Mouse (Mus musculus): ENCODE data around the gene Atf3. TPM values are rescaled to one million over a fixed set of nuclear protein-coding genes. Genes with fewer than 3 reads are reported as not detected.

Gene Atf3
- polyA plus RNA-seq, 1 experiment from 2014 or later, result 4.3 TPM

DNA sequence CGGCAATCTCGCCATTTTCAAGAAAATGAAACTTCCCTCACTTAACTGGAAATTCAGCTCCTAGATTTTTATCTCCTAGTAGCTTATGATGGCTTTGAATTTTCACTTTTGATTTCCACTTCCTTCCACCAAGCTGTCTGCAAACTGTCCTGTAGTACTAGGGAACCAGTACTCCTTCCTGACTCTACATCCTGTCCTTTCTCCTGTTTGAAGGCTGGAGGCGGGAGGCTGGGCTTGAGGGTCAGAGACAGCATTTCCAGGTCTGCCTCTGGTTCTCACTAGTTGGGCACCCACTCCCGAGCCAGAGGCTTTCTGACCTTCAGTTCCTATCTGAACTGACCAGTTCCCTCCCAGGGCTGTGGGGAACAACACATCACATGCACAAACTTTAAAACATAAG lies 37.4 kb downstream of the Atf3 start:
- Histone ChIP-seq H3K36me3 (ENCODE audit: control insufficient read depth, insufficient read depth, low read length) (no peaks in the 10 kb centered on the region), H3K9ac (ENCODE audit: low read length) (peak overlapping the region; percentile 39; the same call in 1 of the 2 replicates), H3K27me3 (ENCODE audit: control insufficient read depth, insufficient read depth, low read depth, low read length) (peaks cover 11% of the 10 kb centered on the region), H3K9me3 (ENCODE audit: control insufficient read depth, low read length) (no peaks in the 10 kb centered on the region), H3K4me1 (replicated peaks; ENCODE audit: control insufficient read depth, insufficient read depth, low read length) (peaks cover 30% of the 10 kb centered on the region), H3K4me2 (ENCODE audit: low read depth, low read length) (peak overlapping the region; percentile 32; the same call in 1 of the 2 replicates), H3K4me3 (ENCODE audit: low read length) (no peak overlapping the region), H3K27ac (ENCODE audit: low read length) (no peak overlapping the region)
- 53% methylated on average over 4 of the region's 4 CpGs for WGBS
- no peak for ATAC-seq (ENCODE audit: low read depth)

DNA sequence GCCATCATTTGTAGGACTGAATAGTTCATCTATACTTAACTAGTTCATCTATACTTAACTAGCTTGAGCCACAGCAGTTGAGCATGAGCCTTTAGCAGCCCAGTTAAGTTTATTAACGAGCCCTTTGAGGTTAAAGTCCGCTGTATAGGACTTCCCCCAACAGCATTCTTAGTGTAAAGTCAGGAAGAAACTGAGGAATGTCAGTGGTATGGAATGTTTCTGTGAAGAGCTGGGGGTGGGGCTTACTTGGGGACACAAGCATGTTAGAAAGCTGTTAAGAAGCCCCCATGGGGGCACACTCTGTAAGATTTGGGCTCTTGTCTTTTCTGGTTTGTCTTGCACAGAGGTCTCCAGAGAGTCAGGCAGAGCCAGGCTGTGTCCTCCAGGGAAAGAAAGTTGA lies 38.0 kb downstream of the Atf3 start:
- H3K4me1 ChIP-seq (replicated peaks; ENCODE audit: control insufficient read depth, insufficient read depth, low read length), result peaks cover 25% of the 10 kb centered on the region
- peak overlapping the region; percentile 32; the same call in 1 of the 2 replicates for H3K4me2 ChIP-seq (ENCODE audit: low read depth, low read length)
- peaks cover 9% of the 10 kb centered on the region; the same call in 1 of the 2 replicates for H3K27me3 ChIP-seq (ENCODE audit: control insufficient read depth, insufficient read depth, low read depth, low read length)
- H3K36me3 ChIP-seq (ENCODE audit: control insufficient read depth, insufficient read depth, low read length), result no peaks in the 10 kb centered on the region
- H3K9me3 ChIP-seq (ENCODE audit: control insufficient read depth, low read length), result no peaks in the 10 kb centered on the region
- no peak overlapping the region for H3K4me3 ChIP-seq (ENCODE audit: low read length)
- no peak for ATAC-seq (ENCODE audit: low read depth)
- no peak overlapping the region for H3K27ac ChIP-seq (ENCODE audit: low read length)
- H3K9ac ChIP-seq (ENCODE audit: low read length), result peak overlapping the region; percentile 39; the same call in 1 of the 2 replicates
- 23% methylated on average over 2 of the region's 2 CpGs for WGBS

DNA sequence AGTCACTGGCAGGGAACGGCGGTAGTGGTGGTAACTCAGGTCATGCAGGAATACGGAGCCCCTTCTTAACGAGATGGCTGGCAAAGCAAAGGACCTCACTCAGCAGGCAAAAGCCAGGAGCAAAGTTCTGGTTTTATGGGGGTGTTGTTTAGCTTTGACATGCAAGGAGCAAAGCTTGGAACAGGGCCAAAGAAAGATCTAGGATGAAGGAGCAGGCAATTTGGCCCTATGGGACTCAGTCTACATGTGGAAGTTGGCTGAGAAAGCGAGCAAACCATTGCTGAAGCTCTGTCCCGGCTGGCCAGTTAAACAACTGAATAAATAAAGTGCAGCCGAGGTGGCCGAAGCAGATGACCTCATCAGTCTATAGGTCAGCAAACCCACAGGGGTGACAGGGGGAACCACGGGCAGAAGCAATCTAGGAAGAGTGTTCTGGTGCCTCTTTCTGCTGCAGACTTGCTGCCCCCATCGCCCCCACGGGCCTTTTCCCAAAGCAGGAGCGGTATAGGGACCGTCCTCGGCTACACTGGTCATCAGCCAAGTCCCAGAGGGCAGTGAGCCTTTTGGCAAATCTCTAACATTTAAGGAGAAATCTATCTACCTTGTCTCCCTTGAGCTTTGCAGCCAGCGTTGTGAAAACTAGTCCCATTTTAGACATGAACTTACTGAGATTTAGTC lies 39.2 kb downstream of the Atf3 start:
- Histone ChIP-seq H3K27ac (ENCODE audit: low read length) (no peak overlapping the region), H3K9me3 (ENCODE audit: control insufficient read depth, low read length) (no peaks in the 10 kb centered on the region), H3K4me3 (ENCODE audit: low read length) (no peak overlapping the region), H3K9ac (ENCODE audit: low read length) (no peak overlapping the region), H3K27me3 (ENCODE audit: control insufficient read depth, insufficient read depth, low read depth, low read length) (peaks cover 2% of the 10 kb centered on the region; the same call in 1 of the 2 replicates), H3K4me2 (ENCODE audit: low read depth, low read length) (no peak overlapping the region), H3K36me3 (ENCODE audit: control insufficient read depth, insufficient read depth, low read length) (no peaks in the 10 kb centered on the region), H3K4me1 (replicated peaks; ENCODE audit: control insufficient read depth, insufficient read depth, low read length) (peaks cover 17% of the 10 kb centered on the region)
- ATAC-seq (ENCODE audit: low read depth), result no peak
- 33% methylated on average over 15 of the region's 15 CpGs for WGBS

DNA sequence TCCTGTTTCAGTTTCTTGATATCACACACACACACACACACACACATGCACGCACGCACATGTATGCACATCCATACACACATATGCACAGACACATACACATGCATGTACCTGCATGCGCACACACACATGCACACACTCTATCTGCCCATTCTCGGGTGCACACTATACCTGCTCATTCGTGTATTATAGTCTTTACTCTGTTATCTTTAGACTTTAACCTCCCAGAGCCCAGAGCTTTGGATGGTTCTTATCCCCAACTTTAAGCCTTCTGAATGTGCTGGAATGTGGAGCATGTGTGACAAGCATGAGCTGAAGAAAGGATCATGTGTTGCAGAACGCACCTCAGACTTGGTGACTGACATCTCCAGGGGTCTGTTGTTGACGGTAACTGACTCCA lies 41.0 kb downstream of the Atf3 start:
- 68% methylated on average over 7 of the region's 7 CpGs for WGBS

DNA sequence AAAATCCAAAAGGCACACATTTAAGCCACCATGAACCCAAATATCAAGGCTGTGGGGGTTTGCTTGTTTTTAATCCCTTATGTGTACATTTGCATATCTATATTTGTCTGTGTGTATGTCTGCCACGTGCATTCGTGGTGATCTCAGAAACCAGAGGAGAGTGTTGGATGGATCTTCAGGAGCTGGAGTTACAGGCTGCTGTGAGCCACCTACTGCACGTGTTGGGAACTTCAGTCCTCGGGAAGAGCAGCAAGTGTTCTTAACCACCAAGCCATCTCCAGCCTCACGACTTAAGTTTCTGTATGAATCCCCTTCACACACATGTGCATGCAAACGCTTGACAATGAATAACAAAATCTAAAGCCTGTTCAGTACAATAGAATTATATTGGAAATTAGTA lies 45.4 kb downstream of the Atf3 start:
- Histone ChIP-seq H3K9me3 (ENCODE audit: control insufficient read depth, low read length) (no peaks in the 10 kb centered on the region), H3K27me3 (ENCODE audit: control insufficient read depth, insufficient read depth, low read depth, low read length) (no peaks in the 10 kb centered on the region), H3K9ac (ENCODE audit: low read length) (no peak overlapping the region), H3K4me2 (ENCODE audit: low read depth, low read length) (no peak overlapping the region), H3K4me1 (replicated peaks; ENCODE audit: control insufficient read depth, insufficient read depth, low read length) (no peaks in the 10 kb centered on the region), H3K27ac (ENCODE audit: low read length) (no peak overlapping the region), H3K4me3 (ENCODE audit: low read length) (no peak overlapping the region), H3K36me3 (ENCODE audit: control insufficient read depth, insufficient read depth, low read length) (no peaks in the 10 kb centered on the region)
- no peak for ATAC-seq (ENCODE audit: low read depth)
- 12% methylated on average over 6 of the region's 6 CpGs for WGBS

More for the DNA sequence above, 41.0 kb downstream of the Atf3 start:
- H3K9me3 ChIP-seq (ENCODE audit: control insufficient read depth, low read length), result no peaks in the 10 kb centered on the region
- H3K4me1 ChIP-seq (replicated peaks; ENCODE audit: control insufficient read depth, insufficient read depth, low read length), result peaks cover 15% of the 10 kb centered on the region
- H3K27me3 ChIP-seq (ENCODE audit: control insufficient read depth, insufficient read depth, low read depth, low read length), result peaks cover 2% of the 10 kb centered on the region; the same call in 1 of the 2 replicates
- no peak overlapping the region for H3K9ac ChIP-seq (ENCODE audit: low read length)
- H3K4me2 ChIP-seq (ENCODE audit: low read depth, low read length), result no peak overlapping the region
- no peak overlapping the region for H3K27ac ChIP-seq (ENCODE audit: low read length)
- no peaks in the 10 kb centered on the region for H3K36me3 ChIP-seq (ENCODE audit: control insufficient read depth, insufficient read depth, low read length)
- ATAC-seq (ENCODE audit: low read depth), result no peak
- no peak overlapping the region for H3K4me3 ChIP-seq (ENCODE audit: low read length)

DNA sequence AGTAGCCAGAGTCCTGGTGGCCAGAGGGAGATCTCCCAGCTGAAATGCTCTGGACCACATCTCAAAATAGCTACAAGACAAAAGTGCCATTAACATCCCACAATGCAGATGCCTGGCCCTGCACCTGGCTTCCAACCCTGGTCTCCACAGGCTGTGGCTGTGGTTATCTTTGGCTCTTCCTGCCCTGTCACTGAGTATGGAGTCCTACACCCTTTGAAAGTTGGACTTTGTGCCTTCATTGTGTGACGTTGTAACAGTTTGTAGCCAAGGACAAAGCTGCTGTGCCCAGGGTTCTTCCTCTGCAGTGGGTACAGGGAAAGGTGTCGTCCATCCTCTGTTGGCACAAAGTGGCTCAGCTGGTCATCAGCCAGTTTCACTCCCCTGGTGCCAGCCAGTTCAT lies 47.4 kb downstream of the Atf3 start:
- no peaks in the 10 kb centered on the region for H3K27me3 ChIP-seq (ENCODE audit: control insufficient read depth, insufficient read depth, low read depth, low read length)
- no peaks in the 10 kb centered on the region for H3K36me3 ChIP-seq (ENCODE audit: control insufficient read depth, insufficient read depth, low read length)
- H3K9me3 ChIP-seq (ENCODE audit: control insufficient read depth, low read length), result no peaks in the 10 kb centered on the region
- no peaks in the 10 kb centered on the region for H3K4me1 ChIP-seq (replicated peaks; ENCODE audit: control insufficient read depth, insufficient read depth, low read length)
- H3K27ac ChIP-seq (ENCODE audit: low read length), result no peak overlapping the region
- WGBS, result 80% methylated on average over 2 of the region's 2 CpGs
- ATAC-seq (ENCODE audit: low read depth), result no peak
- no peak overlapping the region for H3K4me2 ChIP-seq (ENCODE audit: low read depth, low read length)
- H3K4me3 ChIP-seq (ENCODE audit: low read length), result no peak overlapping the region
- no peak overlapping the region for H3K9ac ChIP-seq (ENCODE audit: low read length)

DNA sequence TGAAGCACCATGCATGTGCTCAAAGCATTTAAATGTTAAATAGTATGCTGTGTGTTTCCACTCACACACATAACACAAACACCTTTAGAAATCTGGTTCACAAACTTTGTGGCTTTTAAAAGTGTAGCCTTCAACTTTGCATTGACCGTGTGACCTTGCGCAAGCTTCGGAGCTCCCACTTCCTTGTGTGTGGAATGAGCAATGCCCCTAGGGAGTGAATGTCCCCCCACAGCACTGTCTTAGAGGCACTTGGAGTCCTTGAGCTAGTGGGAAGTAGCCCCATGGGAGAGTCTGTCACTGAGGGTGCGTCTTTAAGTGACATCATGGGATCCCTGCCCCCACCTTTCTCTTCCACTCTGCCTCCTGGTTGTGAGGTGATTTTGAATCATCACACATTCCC lies 51.6 kb downstream of the Atf3 start:
- no peak overlapping the region for H3K4me2 ChIP-seq (ENCODE audit: low read depth, low read length)
- H3K27ac ChIP-seq (ENCODE audit: low read length), result no peak overlapping the region
- 52% methylated on average over 4 of the region's 4 CpGs for WGBS
- no peaks in the 10 kb centered on the region for H3K27me3 ChIP-seq (ENCODE audit: control insufficient read depth, insufficient read depth, low read depth, low read length)
- H3K9ac ChIP-seq (ENCODE audit: low read length), result no peak overlapping the region
- H3K4me1 ChIP-seq (replicated peaks; ENCODE audit: control insufficient read depth, insufficient read depth, low read length), result no peaks in the 10 kb centered on the region
- ATAC-seq (ENCODE audit: low read depth), result no peak
- no peak overlapping the region for H3K4me3 ChIP-seq (ENCODE audit: low read length)
- H3K36me3 ChIP-seq (ENCODE audit: control insufficient read depth, insufficient read depth, low read length), result no peaks in the 10 kb centered on the region
- H3K9me3 ChIP-seq (ENCODE audit: control insufficient read depth, low read length), result no peaks in the 10 kb centered on the region

DNA sequence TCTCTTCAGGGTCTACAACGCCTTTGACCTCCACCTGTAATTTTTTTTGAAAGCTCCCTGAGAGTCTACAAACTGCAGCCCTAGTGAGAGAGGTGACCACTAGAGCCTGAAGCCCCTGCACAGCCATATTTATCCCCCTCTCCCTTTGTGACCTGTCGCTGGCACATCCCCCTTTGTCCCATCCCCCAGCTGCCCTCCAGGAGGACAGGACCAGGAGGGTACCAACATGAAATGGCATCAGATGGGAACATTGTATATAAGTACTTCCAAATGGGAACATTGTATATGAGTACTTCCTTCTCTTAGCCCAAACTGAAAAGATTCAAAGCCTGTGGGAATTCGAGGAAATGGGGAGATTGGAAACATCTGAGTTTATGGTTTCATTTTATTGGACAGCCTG lies 53.1 kb downstream of the Atf3 start, which contains the start of gene Fam71a:
Gene Fam71a, minus strand, starts transcription at position 101 of the 400 bp plus-strand sequence.
- Histone ChIP-seq H3K4me2 (ENCODE audit: low read depth, low read length) (no peak within 1 kb of the TSS), H3K4me1 (replicated peaks; ENCODE audit: control insufficient read depth, insufficient read depth, low read length) (no peaks in the 10 kb centered on the region), H3K4me3 (ENCODE audit: low read length) (no peak within 1 kb of the TSS), H3K9me3 (ENCODE audit: control insufficient read depth, low read length) (peaks cover 4% of the 10 kb centered on the region; the same call in 1 of the 2 replicates), H3K36me3 (ENCODE audit: control insufficient read depth, insufficient read depth, low read length) (no peaks in the 10 kb centered on the region), H3K27ac (ENCODE audit: low read length) (no peak within 1 kb of the TSS), H3K9ac (ENCODE audit: low read length) (no peak within 1 kb of the TSS), H3K27me3 (ENCODE audit: control insufficient read depth, insufficient read depth, low read depth, low read length) (no peaks in the 10 kb centered on the region)
- 76% methylated on average over 3 of the region's 3 CpGs for WGBS
- no peak for ATAC-seq (ENCODE audit: low read depth)

DNA sequence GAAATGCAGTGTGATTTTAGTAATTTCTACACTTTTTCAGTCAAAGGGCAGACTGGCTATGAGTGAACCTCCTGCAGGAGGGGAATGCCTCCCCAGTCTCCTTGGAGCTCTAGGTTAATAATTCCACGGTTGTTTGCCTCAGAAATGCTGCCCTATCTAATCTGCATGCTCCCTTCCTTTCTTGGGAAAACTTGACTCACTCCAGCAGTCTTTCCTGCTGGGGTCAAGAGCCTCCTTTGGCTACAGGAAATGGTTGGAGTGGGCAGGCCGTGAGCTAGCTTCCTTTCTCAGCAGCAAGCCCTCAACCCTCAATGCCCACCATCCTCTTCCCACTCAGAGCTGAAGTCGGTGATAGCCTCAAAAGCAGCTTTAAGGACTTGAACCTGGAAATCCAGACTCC lies 63.5 kb downstream of the Atf3 start:
- ATAC-seq (ENCODE audit: low read depth), result no peak
- 0 out of 2 replicates have a peak overlapping the region, but pooled peaks have one; percentile 18 for H3K27ac ChIP-seq (ENCODE audit: low read length)

More for the DNA sequence above, 63.5 kb downstream of the Atf3 start:
- Histone ChIP-seq H3K36me3 (ENCODE audit: control insufficient read depth, insufficient read depth, low read length) (no peaks in the 10 kb centered on the region), H3K4me1 (replicated peaks; ENCODE audit: control insufficient read depth, insufficient read depth, low read length) (peaks cover 6% of the 10 kb centered on the region; the same call in 1 of the 2 replicates), H3K9me3 (ENCODE audit: control insufficient read depth, low read length) (peaks cover 7% of the 10 kb centered on the region), H3K4me3 (ENCODE audit: low read length) (no peak overlapping the region), H3K9ac (ENCODE audit: low read length) (no peak overlapping the region), H3K27me3 (ENCODE audit: control insufficient read depth, insufficient read depth, low read depth, low read length) (no peaks in the 10 kb centered on the region), H3K4me2 (ENCODE audit: low read depth, low read length) (no peak overlapping the region)
- WGBS, result 21% methylated on average over 3 of the region's 3 CpGs
